Mouse (Mus musculus): ENCODE data around the gene Ralgapa2. TPM values are rescaled to one million over a fixed set of nuclear protein-coding genes. Genes with fewer than 3 reads are reported as not detected.

The Ralgapa2 gene
- polyA plus RNA-seq, 1 experiment from 2014 or later: 11.8 TPM

GRCm38 (mm10) chr2:146359676-146360075 is 152.5 kb downstream of the Ralgapa2 start:
- Histone ChIP-seq H3K9me3 (ENCODE audit: control insufficient read depth, low read length) (no peaks in the 10 kb centered on the region), H3K4me1 (replicated peaks; ENCODE audit: control insufficient read depth, insufficient read depth, low read length) (no peaks in the 10 kb centered on the region), H3K27me3 (ENCODE audit: control insufficient read depth, insufficient read depth, low read length) (no peaks in the 10 kb centered on the region), H3K4me2 (ENCODE audit: low read depth, low read length, severe bottlenecking) (no peak overlapping the region), H3K27ac (ENCODE audit: low read depth, low read length) (no peak overlapping the region), H3K36me3 (ENCODE audit: control insufficient read depth, insufficient read depth, low read length) (no peaks in the 10 kb centered on the region), H3K4me3 (ENCODE audit: low read depth, low read length) (no peak overlapping the region), H3K9ac (ENCODE audit: low read length) (no peak overlapping the region)
- 93% methylated on average over 2 of the region's 2 CpGs for WGBS
- no peak for ATAC-seq (replicated peaks; ENCODE audit: low FRiP score)
- no peak for DNase-seq (ENCODE audit: low spot score)

GRCm38 (mm10) chr2:146356524-146356923 is 155.6 kb downstream of the Ralgapa2 start:
- Histone ChIP-seq H3K4me2 (ENCODE audit: low read depth, low read length, severe bottlenecking) (no peak overlapping the region), H3K9ac (ENCODE audit: low read length) (no peak overlapping the region), H3K36me3 (ENCODE audit: control insufficient read depth, insufficient read depth, low read length) (no peaks in the 10 kb centered on the region), H3K27me3 (ENCODE audit: control insufficient read depth, insufficient read depth, low read length) (no peaks in the 10 kb centered on the region), H3K4me3 (ENCODE audit: low read depth, low read length) (no peak overlapping the region), H3K27ac (ENCODE audit: low read depth, low read length) (no peak overlapping the region), H3K9me3 (ENCODE audit: control insufficient read depth, low read length) (no peaks in the 10 kb centered on the region), H3K4me1 (replicated peaks; ENCODE audit: control insufficient read depth, insufficient read depth, low read length) (no peaks in the 10 kb centered on the region)
- DNase-seq (ENCODE audit: low spot score): no peak
- 79% methylated on average over 6 of the region's 6 CpGs for WGBS
- ATAC-seq (replicated peaks; ENCODE audit: low FRiP score): no peak

GRCm38 (mm10) chr2:146350230-146350629 is 161.9 kb downstream of the Ralgapa2 start:
- WGBS: 90% methylated on average over 5 of the region's 5 CpGs
- DNase-seq (ENCODE audit: low spot score) (no peak), ATAC-seq (replicated peaks; ENCODE audit: low FRiP score) (no peak)
- H3K27ac ChIP-seq (ENCODE audit: low read depth, low read length): no peak overlapping the region
- peaks cover 2% of the 10 kb centered on the region; the same call in 1 of the 2 replicates for H3K4me1 ChIP-seq (replicated peaks; ENCODE audit: control insufficient read depth, insufficient read depth, low read length)
- H3K9me3 ChIP-seq (ENCODE audit: control insufficient read depth, low read length): no peaks in the 10 kb centered on the region
- no peaks in the 10 kb centered on the region for H3K27me3 ChIP-seq (ENCODE audit: control insufficient read depth, insufficient read depth, low read length)
- H3K4me2 ChIP-seq (ENCODE audit: low read depth, low read length, severe bottlenecking): no peak overlapping the region
- H3K36me3 ChIP-seq (ENCODE audit: control insufficient read depth, insufficient read depth, low read length): no peaks in the 10 kb centered on the region
- H3K4me3 ChIP-seq (ENCODE audit: low read depth, low read length): no peak overlapping the region
- no peak overlapping the region for H3K9ac ChIP-seq (ENCODE audit: low read length)

GRCm38 (mm10) chr2:146347942-146348341 is 164.2 kb downstream of the Ralgapa2 start:
- Histone ChIP-seq H3K4me1 (replicated peaks; ENCODE audit: control insufficient read depth, insufficient read depth, low read length) (peaks cover 2% of the 10 kb centered on the region; the same call in 1 of the 2 replicates), H3K9ac (ENCODE audit: low read length) (no peak overlapping the region), H3K4me3 (ENCODE audit: low read depth, low read length) (no peak overlapping the region), H3K9me3 (ENCODE audit: control insufficient read depth, low read length) (no peaks in the 10 kb centered on the region), H3K4me2 (ENCODE audit: low read depth, low read length, severe bottlenecking) (no peak overlapping the region), H3K36me3 (ENCODE audit: control insufficient read depth, insufficient read depth, low read length) (no peaks in the 10 kb centered on the region), H3K27me3 (ENCODE audit: control insufficient read depth, insufficient read depth, low read length) (no peaks in the 10 kb centered on the region), H3K27ac (ENCODE audit: low read depth, low read length) (0 out of 2 replicates have a peak overlapping the region, but pooled peaks have one; percentile 20)
- DNase-seq (ENCODE audit: low spot score) (no peak), ATAC-seq (replicated peaks; ENCODE audit: low FRiP score) (peak; percentile 85)
- WGBS: 17% methylated on average over 2 of the region's 2 CpGs

- no peaks in the 10 kb centered on the region for H3K27me3 ChIP-seq (ENCODE audit: control insufficient read depth, insufficient read depth, low read length)
- no peak overlapping the region for H3K4me2 ChIP-seq (ENCODE audit: low read depth, low read length, severe bottlenecking)
- no peak overlapping the region for H3K27ac ChIP-seq (ENCODE audit: low read depth, low read length)
- no peaks in the 10 kb centered on the region for H3K4me1 ChIP-seq (replicated peaks; ENCODE audit: control insufficient read depth, insufficient read depth, low read length)
- ATAC-seq (replicated peaks; ENCODE audit: low FRiP score) (no peak), DNase-seq (ENCODE audit: low spot score) (no peak)
- 95% methylated on average over 4 of the region's 4 CpGs for WGBS
- H3K9ac ChIP-seq (ENCODE audit: low read length): no peak overlapping the region
- no peak overlapping the region for H3K4me3 ChIP-seq (ENCODE audit: low read depth, low read length)
- H3K36me3 ChIP-seq (ENCODE audit: control insufficient read depth, insufficient read depth, low read length): no peaks in the 10 kb centered on the region; the same call in 1 of the 2 replicates
- H3K9me3 ChIP-seq (ENCODE audit: control insufficient read depth, low read length): no peaks in the 10 kb centered on the region
Observed at GRCm38 (mm10) chr2:146340090-146340489, 172.1 kb downstream of the Ralgapa2 start.

GRCm38 (mm10) chr2:146337540-146337939 is 174.6 kb downstream of the Ralgapa2 start:
- 86% methylated on average over 1 of the region's 1 CpGs for WGBS
- no peaks in the 10 kb centered on the region for H3K9me3 ChIP-seq (ENCODE audit: control insufficient read depth, low read length)
- H3K36me3 ChIP-seq (ENCODE audit: control insufficient read depth, insufficient read depth, low read length): no peaks in the 10 kb centered on the region; the same call in 1 of the 2 replicates
- ATAC-seq (replicated peaks; ENCODE audit: low FRiP score) (no peak), DNase-seq (ENCODE audit: low spot score) (no peak)
- H3K4me1 ChIP-seq (replicated peaks; ENCODE audit: control insufficient read depth, insufficient read depth, low read length): no peaks in the 10 kb centered on the region
- H3K4me2 ChIP-seq (ENCODE audit: low read depth, low read length, severe bottlenecking): no peak overlapping the region
- no peak overlapping the region for H3K9ac ChIP-seq (ENCODE audit: low read length)
- H3K27me3 ChIP-seq (ENCODE audit: control insufficient read depth, insufficient read depth, low read length): no peaks in the 10 kb centered on the region
- H3K4me3 ChIP-seq (ENCODE audit: low read depth, low read length): no peak overlapping the region
- H3K27ac ChIP-seq (ENCODE audit: low read depth, low read length): no peak overlapping the region

GRCm38 (mm10) chr2:146331894-146332476 is 180.2 kb downstream of the Ralgapa2 start:
- H3K4me1 ChIP-seq (replicated peaks; ENCODE audit: control insufficient read depth, insufficient read depth, low read length): peaks cover 10% of the 10 kb centered on the region; the same call in 1 of the 2 replicates
- ATAC-seq (replicated peaks; ENCODE audit: low FRiP score): no peak
- no peak overlapping the region for H3K4me3 ChIP-seq (ENCODE audit: low read depth, low read length)
- H3K4me2 ChIP-seq (ENCODE audit: low read depth, low read length, severe bottlenecking): no peak overlapping the region
- H3K27me3 ChIP-seq (ENCODE audit: control insufficient read depth, insufficient read depth, low read length): no peaks in the 10 kb centered on the region; the same call in 1 of the 2 replicates
- no peak overlapping the region for H3K27ac ChIP-seq (ENCODE audit: low read depth, low read length)
- H3K9me3 ChIP-seq (ENCODE audit: control insufficient read depth, low read length): no peaks in the 10 kb centered on the region
- 80% methylated on average over 5 of the region's 5 CpGs for WGBS
- no peak for DNase-seq (ENCODE audit: low spot score)
- no peak overlapping the region for H3K9ac ChIP-seq (ENCODE audit: low read length)
- H3K36me3 ChIP-seq (ENCODE audit: control insufficient read depth, insufficient read depth, low read length): no peaks in the 10 kb centered on the region

GRCm38 (mm10) chr2:146330772-146331281 is 181.3 kb downstream of the Ralgapa2 start:
- 14% methylated on average over 8 of the region's 8 CpGs for WGBS
- H3K4me2 ChIP-seq (ENCODE audit: low read depth, low read length, severe bottlenecking): no peak overlapping the region; the same call in 1 of the 2 replicates
- peak; percentile 84 for ATAC-seq (replicated peaks; ENCODE audit: low FRiP score)

GRCm38 (mm10) chr2:146330101-146330500 is 182.0 kb downstream of the Ralgapa2 start:
- H3K27me3 ChIP-seq (ENCODE audit: control insufficient read depth, insufficient read depth, low read length): no peaks in the 10 kb centered on the region; the same call in 1 of the 2 replicates
- no peak overlapping the region for H3K4me3 ChIP-seq (ENCODE audit: low read depth, low read length)
- no peak overlapping the region for H3K9ac ChIP-seq (ENCODE audit: low read length)
- DNase-seq (ENCODE audit: low spot score) (no peak), ATAC-seq (replicated peaks; ENCODE audit: low FRiP score) (no peak)
- H3K27ac ChIP-seq (ENCODE audit: low read depth, low read length): no peak overlapping the region
- H3K9me3 ChIP-seq (ENCODE audit: control insufficient read depth, low read length): no peaks in the 10 kb centered on the region
- peaks cover 10% of the 10 kb centered on the region; the same call in 1 of the 2 replicates for H3K4me1 ChIP-seq (replicated peaks; ENCODE audit: control insufficient read depth, insufficient read depth, low read length)
- H3K4me2 ChIP-seq (ENCODE audit: low read depth, low read length, severe bottlenecking): no peak overlapping the region
- H3K36me3 ChIP-seq (ENCODE audit: control insufficient read depth, insufficient read depth, low read length): no peaks in the 10 kb centered on the region
- WGBS: 90% methylated on average over 1 of the region's 1 CpGs

More at GRCm38 (mm10) chr2:146330772-146331281, 181.3 kb downstream of the Ralgapa2 start:
- H3K9me3 ChIP-seq (ENCODE audit: control insufficient read depth, low read length): no peaks in the 10 kb centered on the region
- no peak overlapping the region for H3K4me3 ChIP-seq (ENCODE audit: low read depth, low read length)
- peak; percentile 69 for DNase-seq (ENCODE audit: low spot score)
- H3K27me3 ChIP-seq (ENCODE audit: control insufficient read depth, insufficient read depth, low read length): no peaks in the 10 kb centered on the region; the same call in 1 of the 2 replicates
- peak overlapping the region; percentile 64 for H3K27ac ChIP-seq (ENCODE audit: low read depth, low read length)
- 0 out of 2 replicates have a peak overlapping the region, but pooled peaks have one; percentile 10 for H3K9ac ChIP-seq (ENCODE audit: low read length)
- no peaks in the 10 kb centered on the region for H3K36me3 ChIP-seq (ENCODE audit: control insufficient read depth, insufficient read depth, low read length)
- peaks cover 10% of the 10 kb centered on the region; the same call in 1 of the 2 replicates for H3K4me1 ChIP-seq (replicated peaks; ENCODE audit: control insufficient read depth, insufficient read depth, low read length)
